Mouse (Mus musculus): ENCODE measurements around the gene Methig1.
"Not testable (repeated sequence)": the region's sequence is repeated elsewhere in the genome, so short reads cannot be mapped to it uniquely, and the experiment has no call there.

The Methig1 gene

GRCm38 (mm10) chr15:100352711-100353250, at the start of gene Methig1, which contains the start of gene Mettl7a2:
Methig1 (plus strand) TSS chr15:100353149.
Mettl7a2 (plus strand) TSS chr15:100353200.
- no peak for DNase-seq

- no peak for DNase-seq
These were observed 49.4 kb upstream of the Methig1 start for GRCm38 (mm10) chr15:100303428-100304018.

- DNase-seq, result peak; percentile 83 to 86
These were observed 48.6 kb upstream of the Methig1 start, which contains the start of gene Mettl7a1 for GRCm38 (mm10) chr15:100304019-100304991. Mettl7a1 (plus strand) TSS chr15:100304140.

GRCm38 (mm10) chr15:100306201-100306600, 46.7 kb upstream of the Methig1 start:
- DNase-seq, result no peak

- DNase-seq, result peak in 1 of 2 experiments; percentile 62
These were observed 45.4 kb upstream of the Methig1 start for GRCm38 (mm10) chr15:100307438-100308096.

GRCm38 (mm10) chr15:100312346-100312745, 40.6 kb upstream of the Methig1 start:
- DNase-seq, result no peak

GRCm38 (mm10) chr15:100314448-100315145, 38.4 kb upstream of the Methig1 start:
- no peak for DNase-seq

- peak in 1 of 2 experiments; percentile 57 for DNase-seq
These were observed 34.8 kb upstream of the Methig1 start for GRCm38 (mm10) chr15:100318014-100318671.

- DNase-seq, result no peak
These were observed 33.1 kb upstream of the Methig1 start for GRCm38 (mm10) chr15:100319884-100320283.

- DNase-seq, result peak in 1 of 2 experiments; percentile 41
These were observed 32.5 kb upstream of the Methig1 start for GRCm38 (mm10) chr15:100320295-100320905.

GRCm38 (mm10) chr15:100321134-100321533, 31.8 kb upstream of the Methig1 start:
- peak; percentile 86 to 88 for DNase-seq

- no peak for DNase-seq
These were observed 28.8 kb upstream of the Methig1 start for GRCm38 (mm10) chr15:100324021-100324591.

- DNase-seq, result no peak
These were observed 27.7 kb upstream of the Methig1 start for GRCm38 (mm10) chr15:100325235-100325634.

GRCm38 (mm10) chr15:100328089-100328488, 24.9 kb upstream of the Methig1 start:
- DNase-seq, result peak in 1 of 2 experiments; percentile 46

- not testable (repeated sequence) for DNase-seq
These were observed 23.6 kb upstream of the Methig1 start for GRCm38 (mm10) chr15:100329336-100329735.

- no peak for DNase-seq
These were observed 22.2 kb upstream of the Methig1 start for GRCm38 (mm10) chr15:100330739-100331138.

GRCm38 (mm10) chr15:100332077-100332961, 20.6 kb upstream of the Methig1 start:
- DNase-seq, result not testable (repeated sequence)

GRCm38 (mm10) chr15:100334629-100335028, 18.3 kb upstream of the Methig1 start, which contains the start of gene Mettl7a3:
Mettl7a3 (plus strand) TSS chr15:100334929.
- no peak for DNase-seq

GRCm38 (mm10) chr15:100337328-100337727, 15.6 kb upstream of the Methig1 start:
- not testable (repeated sequence) for DNase-seq

Data from kidney, adult 8-10 months (tissue).